Mouse (Mus musculus) brain, embryonic 18.5 days (tissue): ENCODE data around the gene Nedd4.

Experiments
- DNase-seq: peaks from one replicate; pipeline ENCODE4 v3.0.0-alpha.2; 2012; ENCODE audit warnings: low read depth, low spot score

The Nedd4 gene

DNA sequence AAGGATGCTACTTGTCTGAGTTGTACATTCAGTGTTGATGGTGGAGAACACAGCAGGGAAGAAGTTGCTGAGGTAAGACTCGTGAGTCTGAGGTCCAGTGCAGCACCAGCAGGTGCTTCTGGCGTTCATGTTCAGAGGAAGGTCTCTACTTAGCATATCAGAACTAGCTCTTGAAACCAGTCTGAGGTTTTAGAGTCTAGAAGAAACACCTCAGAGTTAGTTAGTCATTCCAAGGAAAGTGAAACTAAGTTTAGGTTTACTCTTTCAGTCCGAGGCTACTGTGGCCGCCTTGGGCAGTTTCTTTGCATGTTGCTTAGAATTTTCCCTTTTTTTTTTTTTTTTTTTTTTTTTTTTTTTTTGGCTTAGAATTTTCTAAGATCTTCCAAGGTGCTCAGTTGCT lies 16.6 kb downstream of the Nedd4 start:
- no peak for DNase-seq

DNA sequence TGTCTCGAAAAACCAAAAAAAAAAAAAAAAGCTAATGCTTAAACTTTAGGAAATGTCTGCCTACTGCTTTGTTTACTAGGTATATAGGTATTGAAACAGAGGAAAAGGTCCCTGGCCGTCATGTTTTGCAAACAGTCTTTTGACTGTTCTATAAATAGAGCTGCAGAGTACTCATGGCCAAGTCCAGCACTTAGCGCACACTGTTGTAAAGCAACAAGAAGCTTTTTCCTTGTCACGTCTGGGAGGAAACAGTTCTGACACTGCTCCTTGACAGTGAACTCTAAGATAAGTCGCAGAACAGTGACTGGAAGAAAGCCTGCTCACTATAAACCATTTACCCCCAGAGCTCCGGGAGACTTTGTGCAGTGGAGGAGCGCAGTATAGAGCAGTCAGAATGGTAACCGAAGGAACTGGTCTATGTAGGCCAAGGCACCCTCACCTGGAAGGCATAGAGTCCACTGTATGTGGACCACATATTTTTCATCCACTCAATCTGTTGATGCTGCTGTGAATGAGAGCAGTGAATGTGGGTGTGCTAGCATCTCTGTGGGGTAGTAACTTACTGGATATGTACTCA lies 19.6 kb downstream of the Nedd4 start:
- DNase-seq, result no peak

DNA sequence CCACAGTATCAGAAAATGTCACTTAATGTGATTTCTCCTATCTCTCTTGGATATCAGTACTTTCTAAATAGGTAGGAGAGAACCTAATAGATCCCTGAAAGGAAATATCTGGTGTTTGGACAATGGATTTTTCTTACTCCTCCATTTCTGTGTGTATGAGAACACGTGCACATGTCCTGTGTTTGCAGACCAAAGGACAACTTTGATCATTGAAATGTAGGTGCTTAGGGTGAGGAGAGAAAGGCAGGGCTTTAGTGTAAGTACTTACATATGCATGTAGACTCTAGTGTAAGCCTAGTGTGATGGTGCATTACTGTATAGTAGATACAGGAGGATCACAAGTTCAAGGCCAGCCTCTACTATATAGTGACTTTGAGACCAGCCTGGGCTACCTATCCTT lies 21.1 kb downstream of the Nedd4 start:
- no peak for DNase-seq

DNA sequence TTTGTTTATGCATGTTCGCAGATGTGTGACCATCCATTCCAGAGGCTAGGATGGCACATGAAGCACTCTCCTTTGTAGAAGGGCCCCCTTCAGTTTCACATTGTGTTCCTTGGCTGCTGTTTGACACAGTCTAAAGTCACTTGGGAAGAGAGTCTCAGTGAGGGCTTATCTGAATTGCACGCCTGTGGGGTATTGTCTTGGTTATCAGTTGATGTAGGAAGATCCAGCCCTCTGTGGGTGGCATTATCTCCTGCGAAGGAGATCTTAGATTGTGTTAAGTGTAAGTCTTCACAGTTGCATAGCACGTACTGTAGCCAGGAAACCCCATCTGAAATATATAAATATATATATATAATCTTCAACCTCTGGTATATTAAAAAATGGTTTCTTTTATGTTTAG lies 23.1 kb downstream of the Nedd4 start:
- DNase-seq, result no peak

DNA sequence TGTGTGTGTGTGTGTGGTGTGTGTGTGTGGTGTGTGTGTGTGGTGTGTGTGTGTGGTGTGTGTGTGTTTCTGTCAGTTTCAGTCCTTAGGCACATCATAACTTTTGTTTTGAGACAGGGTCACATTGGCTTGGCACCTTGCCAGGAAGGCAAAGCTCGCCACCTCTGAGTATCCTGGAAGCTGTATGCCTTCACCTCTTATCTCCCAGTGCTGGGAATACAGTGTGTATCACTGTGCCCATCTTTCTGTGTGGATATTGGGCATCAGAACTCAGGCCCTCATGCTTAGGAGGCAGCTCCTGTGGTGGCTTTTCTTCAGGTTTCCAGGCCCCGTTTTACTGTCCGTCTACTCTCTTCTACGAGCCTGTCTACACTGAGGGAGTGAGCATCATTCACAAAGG lies 24.4 kb downstream of the Nedd4 start:
- no peak for DNase-seq

DNA sequence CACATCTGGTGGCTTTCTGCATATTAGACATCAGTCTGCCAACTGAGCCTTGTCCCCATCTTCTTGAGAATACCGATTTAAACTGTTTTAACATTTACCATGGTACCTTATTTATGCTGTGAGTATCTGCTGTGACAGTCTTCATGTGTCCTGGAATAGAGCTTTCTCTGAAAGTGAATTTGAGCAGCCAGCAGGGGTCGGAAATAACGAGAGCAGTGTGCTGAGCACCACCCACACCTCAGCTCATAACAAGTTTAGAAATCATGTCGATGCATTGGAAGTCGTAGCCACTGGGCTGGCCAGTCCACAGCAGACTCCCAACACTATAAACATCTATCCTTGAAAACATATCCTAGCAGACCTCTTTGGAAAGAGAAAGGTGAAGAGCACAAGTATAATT lies 27.4 kb downstream of the Nedd4 start:
- no peak for DNase-seq

DNA sequence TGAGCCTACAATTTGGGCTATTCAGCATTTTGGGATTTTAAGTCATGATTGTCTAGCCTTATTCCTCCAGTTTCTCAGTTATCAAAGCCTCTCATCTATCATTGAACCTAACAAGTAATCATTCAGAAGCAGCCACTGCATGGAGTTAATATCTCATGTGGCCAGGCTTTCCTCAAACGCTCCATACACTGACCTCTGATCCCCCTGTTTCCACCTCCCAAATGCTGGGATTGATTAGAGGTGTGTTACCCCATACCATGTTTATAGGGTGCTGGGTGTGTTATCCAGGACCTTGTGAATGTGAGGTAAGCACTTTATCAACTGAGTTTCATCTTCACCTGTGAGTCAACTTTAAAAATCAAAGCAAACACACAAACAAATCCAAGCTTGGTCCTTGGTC lies 28.7 kb downstream of the Nedd4 start:
- DNase-seq, result no peak

DNA sequence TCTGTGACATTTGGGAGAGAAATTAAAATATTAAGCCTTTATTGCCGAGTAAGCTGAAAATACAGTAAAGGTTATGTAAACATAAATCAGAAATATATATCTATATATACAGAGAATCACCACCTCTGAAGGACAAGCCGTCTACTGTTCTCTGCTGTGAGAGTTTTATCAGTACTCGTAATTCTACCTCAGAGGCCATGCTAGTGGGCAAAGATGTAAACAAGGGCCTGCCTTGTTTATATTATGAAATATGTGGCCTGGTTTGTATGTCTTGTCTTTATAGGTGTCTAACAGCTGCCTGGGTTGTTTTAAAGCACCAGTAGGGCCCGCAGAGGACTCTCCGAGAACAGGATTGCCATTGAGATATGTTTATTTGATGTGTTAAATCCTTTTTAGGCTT lies 29.8 kb downstream of the Nedd4 start:
- DNase-seq, result no peak

DNA sequence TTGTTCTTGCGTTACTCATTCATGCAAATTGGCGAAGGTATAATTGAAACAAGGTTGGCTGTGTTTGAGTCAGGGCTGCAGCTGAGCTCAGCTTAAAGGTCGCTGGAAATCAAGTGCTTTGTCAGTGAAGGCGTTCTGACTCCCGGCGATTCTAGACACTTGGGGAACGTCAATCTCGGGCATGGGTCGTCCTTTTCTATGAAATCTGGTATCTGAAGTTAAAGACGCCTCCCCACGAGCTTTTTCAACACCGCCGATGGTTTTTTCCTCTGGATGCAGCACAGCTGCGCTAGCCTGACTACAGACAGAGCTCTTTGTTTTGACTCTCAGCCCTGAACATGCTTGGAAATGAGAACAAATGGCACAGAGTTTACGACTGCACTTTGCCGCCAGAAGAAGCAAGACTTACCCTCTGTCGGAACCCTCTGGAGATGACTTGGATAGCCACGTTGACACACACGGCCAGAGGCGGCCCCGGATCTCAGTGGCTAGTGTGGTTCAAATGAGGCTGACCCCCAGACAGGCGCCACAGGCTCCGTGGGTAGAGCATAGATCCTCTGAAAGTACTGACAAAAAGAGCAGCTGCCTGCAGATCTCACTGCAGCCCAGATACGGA lies 31.0 kb downstream of the Nedd4 start:
- DNase-seq, result no peak

DNA sequence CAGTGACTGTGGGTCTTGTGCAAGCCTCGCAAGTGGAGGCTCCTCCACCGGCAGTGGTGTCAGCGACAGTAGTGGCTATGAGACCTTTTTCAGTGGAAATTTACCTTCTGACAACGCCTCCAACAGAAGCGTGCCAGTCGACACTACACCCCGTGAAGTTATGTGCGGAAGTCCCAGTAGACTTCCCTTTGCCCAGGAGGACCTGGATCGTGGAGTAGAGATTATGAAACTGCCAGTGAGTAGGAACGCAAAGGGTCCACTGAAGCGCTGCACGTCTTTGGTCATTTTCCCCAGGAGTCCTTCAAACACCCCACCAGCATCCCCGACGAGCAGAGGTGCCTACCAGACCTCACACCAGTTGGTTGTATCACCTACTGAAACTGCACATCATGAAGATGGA lies 31.7 kb downstream of the Nedd4 start:
- DNase-seq, result no peak

DNA sequence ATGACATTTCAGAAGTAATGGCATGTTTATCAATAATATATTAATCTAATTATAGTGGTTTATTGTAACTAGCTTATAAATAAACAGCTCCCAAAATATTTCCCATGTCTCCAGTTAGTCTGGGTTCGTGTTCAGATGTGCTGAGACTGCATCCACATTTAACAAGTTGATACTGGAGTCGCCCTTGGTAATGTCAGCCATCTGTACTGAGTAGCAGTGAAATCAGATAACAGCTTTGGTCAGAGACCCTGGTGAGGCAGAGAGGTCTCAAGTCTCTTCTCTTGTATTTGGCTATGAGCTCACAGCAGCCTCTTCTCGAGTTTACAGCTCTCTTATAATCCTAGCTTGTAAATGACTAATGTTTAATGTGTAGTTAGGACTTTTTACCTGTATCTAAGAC lies 34.4 kb downstream of the Nedd4 start:
- DNase-seq, result no peak

DNA sequence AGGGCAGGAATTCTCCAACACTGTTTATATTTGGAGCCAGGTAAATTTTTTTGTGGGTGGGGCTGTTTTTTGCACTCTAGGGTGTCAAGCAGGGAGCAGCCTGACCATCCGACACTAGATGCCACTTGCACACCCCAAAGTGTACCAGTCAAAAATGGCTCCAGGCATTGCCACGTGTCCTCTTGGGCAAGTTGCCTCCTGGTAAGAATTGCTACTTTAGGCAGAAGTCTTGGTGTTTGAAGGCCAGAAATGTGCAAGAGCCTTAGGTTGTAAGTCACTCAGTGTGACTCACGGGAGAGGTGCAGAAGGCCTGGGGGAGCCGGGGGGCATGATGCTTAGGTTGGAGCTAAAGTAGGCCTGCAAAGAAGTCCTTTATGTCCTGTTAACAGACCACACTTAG lies 35.6 kb downstream of the Nedd4 start:
- DNase-seq, result no peak

DNA sequence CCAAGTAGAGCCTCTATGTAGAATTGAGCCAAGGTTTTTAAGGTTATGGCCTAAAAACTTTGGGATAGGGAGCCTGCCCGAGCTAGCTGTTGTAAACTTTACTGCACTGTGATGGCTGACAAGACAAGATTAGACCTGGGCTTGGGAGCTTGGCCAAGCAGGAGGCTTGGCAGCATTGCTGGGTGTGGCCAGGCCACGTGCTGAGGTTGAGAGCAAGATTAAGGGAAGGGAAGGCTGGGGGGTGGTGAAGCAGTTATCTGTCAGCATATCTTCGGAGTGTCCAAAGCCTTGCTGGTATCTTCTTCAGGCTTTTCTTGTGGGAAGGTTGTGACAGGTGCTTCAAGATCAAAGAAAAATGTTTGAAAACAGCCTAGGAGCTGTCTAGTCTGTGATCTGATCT lies 37.6 kb downstream of the Nedd4 start:
- DNase-seq, result no peak

DNA sequence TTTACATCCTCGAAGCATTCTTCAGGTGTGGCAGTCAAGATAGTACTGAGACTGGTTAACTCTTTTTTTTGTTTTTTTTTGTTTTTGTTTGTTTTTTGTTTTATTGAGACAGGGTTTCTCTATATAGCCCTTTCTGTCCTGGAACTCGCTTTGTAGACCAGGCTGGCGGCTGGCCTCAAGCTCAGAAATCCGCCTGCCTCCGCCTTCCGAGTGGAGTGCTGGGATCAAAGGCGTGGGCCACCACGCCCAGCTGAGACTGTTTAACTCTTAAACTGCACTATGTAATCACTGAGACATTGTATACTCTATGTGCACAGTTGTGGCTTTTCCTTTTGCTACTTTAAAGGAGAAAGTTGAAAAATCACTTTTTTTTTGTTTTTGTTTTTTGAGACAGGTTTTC lies 39.3 kb downstream of the Nedd4 start:
- DNase-seq, result no peak

DNA sequence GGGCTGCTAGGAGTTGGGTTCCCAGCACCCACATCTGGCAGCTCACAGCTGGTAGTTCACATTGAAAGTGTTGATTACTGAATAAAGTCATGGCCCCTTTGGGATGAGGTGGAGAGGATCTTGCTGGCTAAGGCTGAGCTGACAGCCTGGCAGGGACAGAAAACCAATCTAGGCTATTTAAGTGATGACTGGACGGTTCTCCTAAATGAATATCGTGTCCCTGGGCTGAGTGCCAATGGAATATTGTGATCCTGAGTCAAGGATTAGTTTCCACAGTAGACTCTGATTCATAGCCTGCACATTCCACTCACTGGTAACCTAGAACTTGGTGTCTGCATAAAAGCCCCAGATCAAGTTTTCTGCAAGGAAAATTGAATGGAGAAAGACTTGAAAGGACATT lies 39.9 kb downstream of the Nedd4 start:
- no peak for DNase-seq

DNA sequence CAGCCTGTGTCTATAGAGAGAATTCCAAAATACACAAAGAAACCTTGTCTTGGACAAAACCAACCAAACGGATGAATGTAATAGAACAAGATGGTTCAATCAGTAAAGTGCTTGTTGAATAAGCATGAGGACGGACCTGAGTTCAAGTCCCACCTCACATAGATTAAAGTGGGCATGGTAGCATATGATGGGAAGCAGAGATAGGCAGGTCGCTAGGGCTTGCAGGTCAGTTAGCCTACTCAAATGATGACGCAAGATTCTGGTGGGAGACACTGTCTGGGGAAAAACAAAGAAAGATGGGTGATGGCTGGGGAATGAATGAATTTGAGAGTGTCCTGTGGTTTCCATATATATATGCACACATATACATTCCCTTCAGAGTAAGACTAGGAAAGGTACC lies 41.0 kb downstream of the Nedd4 start:
- DNase-seq, result no peak

DNA sequence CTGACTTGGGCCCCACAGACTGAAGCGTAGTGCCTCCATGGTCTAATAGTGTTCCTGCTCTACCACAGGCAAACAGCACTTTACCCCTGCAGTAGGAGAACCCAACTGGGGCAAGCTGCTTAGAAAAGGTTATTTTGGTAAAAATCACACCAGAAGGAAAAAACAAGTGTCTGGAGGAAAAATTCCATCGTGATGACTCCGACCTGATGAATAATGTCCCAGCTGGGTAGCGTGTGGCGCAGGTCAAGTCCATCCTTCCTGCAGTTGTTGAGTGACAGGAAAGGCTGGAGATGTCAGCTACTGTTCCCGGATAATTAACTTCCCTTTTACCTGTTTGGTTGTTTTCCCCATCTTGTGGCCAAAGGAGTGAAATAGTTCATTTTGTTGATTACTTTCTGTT lies 41.6 kb downstream of the Nedd4 start:
- DNase-seq, result no peak

DNA sequence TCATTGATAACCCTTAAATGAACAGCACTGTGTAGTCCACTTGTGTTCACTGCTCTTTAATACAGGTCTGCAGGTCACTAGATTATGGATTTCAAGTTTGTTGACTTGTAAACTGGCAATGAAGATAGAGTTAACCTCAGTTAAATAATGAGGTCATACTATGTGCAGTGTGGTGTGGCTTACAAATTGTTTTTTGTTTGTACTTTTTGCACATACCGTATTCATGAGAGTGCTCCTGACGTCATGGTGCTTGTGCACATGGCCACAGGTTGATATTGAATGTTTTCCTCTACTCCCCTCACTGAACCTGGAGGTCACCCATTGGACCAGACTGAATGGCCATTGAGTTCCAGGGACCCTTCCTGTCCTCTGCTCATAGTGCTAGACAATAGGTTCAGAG lies 43.1 kb downstream of the Nedd4 start:
- DNase-seq, result no peak

DNA sequence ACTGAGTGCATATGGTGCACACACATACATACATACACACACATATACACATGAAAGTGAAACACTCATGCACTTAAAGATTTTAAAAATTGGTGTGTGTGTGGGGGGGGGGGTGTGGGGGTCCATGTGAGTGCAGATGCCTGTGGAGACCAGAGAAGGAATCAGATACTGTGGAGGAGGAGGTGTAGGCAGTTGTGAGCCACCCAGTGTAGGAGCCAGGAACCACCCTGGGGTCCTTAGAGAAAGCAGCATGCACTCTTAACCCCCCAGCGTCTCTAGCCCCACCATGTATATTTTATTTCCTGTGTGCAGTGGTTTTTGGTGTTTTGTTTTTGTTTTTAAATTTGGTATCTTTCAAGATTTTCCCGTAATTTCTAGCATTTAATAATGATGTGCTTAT lies 45.9 kb downstream of the Nedd4 start:
- no peak for DNase-seq

DNA sequence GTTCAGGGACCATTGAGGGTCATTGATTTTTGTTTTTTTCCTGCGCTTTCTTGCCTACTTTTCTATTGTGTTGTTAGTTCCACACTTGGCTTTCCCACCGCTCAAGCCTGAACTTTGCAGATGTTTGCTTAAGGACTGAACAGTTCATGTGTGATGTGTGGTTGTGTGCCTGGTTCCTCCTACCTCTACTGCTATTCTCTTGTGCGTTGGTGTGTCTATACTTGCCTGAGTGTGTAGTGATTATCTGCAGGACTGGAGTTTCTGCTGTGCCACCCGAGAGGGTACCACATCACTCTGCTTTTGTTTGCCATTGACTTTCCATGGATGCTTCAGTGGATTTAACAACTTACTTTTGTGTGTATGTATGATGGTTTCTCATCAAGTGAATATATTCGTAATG lies 46.5 kb downstream of the Nedd4 start:
- no peak for DNase-seq

DNA sequence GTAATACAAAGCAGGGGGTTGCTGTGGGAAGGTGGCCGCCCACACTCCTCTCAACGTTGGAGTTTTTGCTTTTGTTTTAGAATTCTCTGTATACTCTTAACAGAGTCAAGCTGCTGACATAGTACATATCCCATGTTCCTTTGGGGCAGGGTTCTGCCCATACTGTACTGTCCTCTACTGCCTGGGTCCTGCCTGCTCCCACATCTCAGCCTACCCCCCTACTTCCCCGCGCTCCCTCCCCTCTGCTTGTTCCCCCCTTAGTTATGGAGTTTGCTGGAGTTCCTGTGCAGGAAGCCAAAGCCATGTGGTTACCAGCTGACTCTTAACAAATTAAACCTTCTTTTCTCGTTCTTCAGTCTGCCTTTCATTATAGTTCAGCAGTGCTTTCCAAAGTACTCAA lies 47.9 kb downstream of the Nedd4 start:
- no peak for DNase-seq

DNA sequence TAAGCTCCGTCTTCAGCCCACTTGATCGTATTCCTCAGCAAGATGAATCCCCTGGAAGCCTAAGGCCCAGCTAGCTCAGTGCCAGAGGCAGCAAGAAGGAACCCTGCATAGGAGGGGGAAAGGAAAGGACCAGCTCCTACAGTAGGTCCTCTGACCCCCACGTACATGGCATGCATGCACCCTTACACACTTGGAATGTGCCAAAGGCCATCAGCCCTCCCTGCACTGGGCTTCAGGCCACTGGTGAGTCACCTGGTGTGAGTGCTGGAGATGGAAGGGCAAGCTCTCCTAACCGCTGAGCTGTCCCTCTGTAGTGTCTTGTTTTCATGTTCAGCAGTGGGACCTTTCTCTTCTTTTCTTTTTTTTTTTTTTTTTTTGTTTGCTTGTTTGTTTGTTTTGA lies 52.8 kb downstream of the Nedd4 start:
- no peak for DNase-seq

DNA sequence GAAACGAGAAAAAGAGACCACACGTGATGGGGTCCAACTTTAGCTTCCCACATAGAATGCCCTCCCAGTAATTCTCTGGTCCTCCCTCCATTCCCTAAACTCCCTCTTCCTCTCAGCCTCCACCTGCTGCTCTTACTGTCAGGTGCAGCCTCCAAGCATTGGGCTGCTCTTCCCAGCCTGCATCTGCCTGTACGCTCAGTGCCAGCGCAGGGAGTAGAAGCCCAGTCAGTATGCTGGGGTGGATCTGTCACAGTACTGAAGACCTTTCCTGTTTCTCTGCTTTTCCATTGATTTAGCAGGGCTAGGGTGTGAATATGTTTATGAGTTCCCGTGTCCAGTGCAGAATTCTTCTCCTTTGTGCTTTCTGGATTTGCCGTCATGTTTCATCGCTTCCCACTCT lies 54.1 kb downstream of the Nedd4 start:
- DNase-seq, result no peak

DNA sequence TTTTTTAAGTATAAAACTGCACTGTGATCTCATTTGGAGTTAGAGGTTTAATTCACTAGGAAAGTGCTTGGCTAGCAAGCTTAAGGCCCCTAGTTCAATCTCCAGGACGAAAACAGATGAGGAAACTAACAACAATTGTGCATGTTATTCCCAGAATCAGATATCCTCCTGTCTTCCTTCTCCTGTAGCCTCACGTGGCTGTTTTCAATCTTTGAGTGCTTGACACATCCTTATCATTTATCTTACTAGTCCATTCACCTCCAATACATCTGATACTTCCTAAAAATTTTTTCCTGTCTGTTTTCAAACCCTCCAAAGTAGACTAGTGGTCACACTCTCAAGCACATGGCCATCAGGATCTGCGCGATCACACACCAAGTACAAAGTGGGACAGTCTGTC lies 57.0 kb downstream of the Nedd4 start:
- no peak for DNase-seq
